Mouse (Mus musculus) 3134 (cell line): Measurements from ENCODE around the gene Fam53b.

Experiments
- DNase-seq: peaks from one replicate; pipeline ENCODE4 v3.0.0-alpha.2; 2011; ENCODE audit warnings: low spot score; ENCODE audit not compliant: insufficient read length; ENCODE audit errors: extremely low read depth

The Fam53b gene

GRCm38 (mm10) chr7:132767999-132768370 lies 45.7 kb downstream of the Fam53b start:
- DNase-seq, result no peak

- no peak for DNase-seq
Observed at GRCm38 (mm10) chr7:132767233-132767998, 46.3 kb downstream of the Fam53b start.

- no peak for DNase-seq
Observed at GRCm38 (mm10) chr7:132766235-132766871, 47.3 kb downstream of the Fam53b start.

- no peak for DNase-seq
Observed at GRCm38 (mm10) chr7:132765629-132766186, 48.0 kb downstream of the Fam53b start.

GRCm38 (mm10) chr7:132764896-132765491 lies 48.7 kb downstream of the Fam53b start:
- no peak for DNase-seq

- DNase-seq, result no peak
Observed at GRCm38 (mm10) chr7:132764314-132764713, 49.4 kb downstream of the Fam53b start.

- DNase-seq, result no peak
Observed at GRCm38 (mm10) chr7:132763911-132764310, 49.8 kb downstream of the Fam53b start.

- DNase-seq, result no peak
Observed at GRCm38 (mm10) chr7:132763351-132763750, 50.3 kb downstream of the Fam53b start.

- no peak for DNase-seq
Observed at GRCm38 (mm10) chr7:132761409-132761808, 52.3 kb downstream of the Fam53b start.

- DNase-seq, result no peak
Observed at GRCm38 (mm10) chr7:132760589-132761180, 53.0 kb downstream of the Fam53b start.

- DNase-seq, result no peak
Observed at GRCm38 (mm10) chr7:132759926-132760325, 53.8 kb downstream of the Fam53b start.

GRCm38 (mm10) chr7:132759405-132759891 lies 54.2 kb downstream of the Fam53b start:
- no peak for DNase-seq

GRCm38 (mm10) chr7:132758875-132759274 lies 54.8 kb downstream of the Fam53b start:
- no peak for DNase-seq

GRCm38 (mm10) chr7:132756325-132756724 lies 57.4 kb downstream of the Fam53b start:
- DNase-seq, result no peak

GRCm38 (mm10) chr7:132754389-132754750 lies 59.3 kb downstream of the Fam53b start:
- no peak for DNase-seq

- DNase-seq, result no peak
Observed at GRCm38 (mm10) chr7:132753518-132754388, 59.9 kb downstream of the Fam53b start.

GRCm38 (mm10) chr7:132751716-132752115 lies 62.0 kb downstream of the Fam53b start:
- DNase-seq, result peak; percentile 31

GRCm38 (mm10) chr7:132749504-132749903 lies 64.2 kb downstream of the Fam53b start:
- no peak for DNase-seq

GRCm38 (mm10) chr7:132748076-132748769 lies 65.5 kb downstream of the Fam53b start:
- no peak for DNase-seq
